Mouse (Mus musculus) spleen, adult 2 months (tissue): ENCODE measurements around the gene Slc44a1.

Experiments used
- CTCF ChIP-seq: fragments of 200-500 bp; IDR thresholded peaks from 2 replicates; pipeline ENCODE4 v1.5.1; 2011; ENCODE audit warnings: mild to moderate bottlenecking, inconsistent platforms; ENCODE audit not compliant: insufficient read depth, insufficient read length, insufficient replicate concordance; ENCODE audit errors: extremely low read depth
- POLR2A ChIP-seq: fragments of 200-500 bp; IDR thresholded peaks from 2 replicates; pipeline ENCODE4 v1.6.1; 2011; ENCODE audit warnings: low read depth, low read length, inconsistent platforms

DNA sequence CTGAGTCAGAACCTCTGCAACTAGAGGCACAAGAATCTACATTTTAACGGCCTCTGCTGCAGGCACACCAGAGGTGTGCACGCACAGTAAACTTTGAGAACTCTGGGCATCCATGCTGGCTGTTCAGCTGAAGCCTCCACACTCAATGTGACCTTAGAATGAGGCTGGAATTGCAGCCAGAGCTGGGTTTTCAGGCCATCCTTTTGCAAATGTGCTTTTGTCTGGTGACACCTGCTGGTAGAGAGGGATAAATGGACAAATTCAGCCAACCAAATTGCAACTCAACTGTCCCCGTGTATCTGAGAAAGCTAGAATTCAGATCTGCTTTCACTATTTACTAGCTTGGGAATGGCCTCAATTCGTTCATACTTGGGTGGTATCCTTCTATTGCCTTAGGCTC is 154.0 kb downstream of the Slc44a1 start:
- peak; percentile 31; the same call in 1 of the 2 replicates for TF ChIP-seq CTCF
- no peak for TF ChIP-seq POLR2A
